Mouse (Mus musculus) midbrain, postnatal 0 days (tissue): ENCODE results near the gene Gpc6. TPM values are rescaled to one million over a fixed set of nuclear protein-coding genes. Genes with fewer than 3 reads are reported as not detected.
A peak's percentile ranks its signal among the peaks of the same experiment; 100 is the strongest.

Experiments
- ATAC-seq: fragments of 200-750 bp; cut with Nextera tagmentation; 2 replicates; pipeline ENCODE4 v1.8.0; 2017; ENCODE audit warnings: moderate number of reproducible peaks, mild to moderate bottlenecking, moderate TSS enrichment, moderate library complexity; ENCODE audit not compliant: low FRiP score
- DNase-seq: peaks from one replicate; pipeline ENCODE4 v3.0.0-alpha.2; 2015; ENCODE audit warnings: low spot score
- H3K27ac ChIP-seq: fragments of 300-500 bp; sonication (generic); 2 replicates; pipeline ENCODE4 v1.5.1; 2014; ENCODE audit warnings: low read depth, mild to moderate bottlenecking, low read length, mixed read lengths
- H3K27me3 ChIP-seq: fragments of 300-500 bp; sonication (generic); 2 replicates; pipeline ENCODE4 v1.6.1; 2014; ENCODE audit warnings: low read length, control low read depth, mixed read lengths; ENCODE audit not compliant: insufficient read depth
- H3K36me3 ChIP-seq: fragments of 300-500 bp; sonication (generic); 2 replicates; pipeline ENCODE4 v1.6.1; 2014; ENCODE audit warnings: low read length, control low read depth, mixed read lengths; ENCODE audit not compliant: insufficient read depth
- H3K4me1 ChIP-seq: fragments of 300-500 bp; sonication (generic); 2 replicates; pipeline ENCODE4 v1.6.1; 2014; ENCODE audit warnings: mild to moderate bottlenecking, control low read depth, antibody characterized with exemption, low read length, mixed read lengths; ENCODE audit not compliant: insufficient read depth
- H3K4me2 ChIP-seq: fragments of 300-500 bp; sonication (generic); 2 replicates; pipeline ENCODE4 v1.6.1; 2014; ENCODE audit warnings: low read depth, mild to moderate bottlenecking, low read length, mixed read lengths; ENCODE audit not compliant: poor library complexity, severe bottlenecking
- H3K4me3 ChIP-seq: fragments of 300-500 bp; sonication (generic); 2 replicates; pipeline ENCODE4 v1.5.1; 2014; ENCODE audit warnings: low read depth, mild to moderate bottlenecking, low read length, moderate library complexity
- H3K9ac ChIP-seq: fragments of 300-500 bp; sonication (generic); replicated peaks from 2 replicates; pipeline ENCODE4 v1.6.1; 2014; ENCODE audit warnings: mild to moderate bottlenecking, low read length, moderate library complexity, mixed read lengths; ENCODE audit not compliant: poor library complexity, severe bottlenecking
- H3K9me3 ChIP-seq: fragments of 300-500 bp; sonication (generic); 2 replicates; pipeline ENCODE4 v1.6.1; 2016; ENCODE audit warnings: low read length, control low read depth
- CTCF ChIP-seq: IDR thresholded peaks from 2 replicates; pipeline ENCODE4 v1.5.1; 2016; ENCODE audit warnings: antibody characterized with exemption, mild to moderate bottlenecking
- WGBS: fragments of 180-500 bp; shearing (Covaris S2); extraction: QIAGEN DNeasy Blood & Tissue Kit; methylation state at CpG from one replicate; pipeline ENCODE4 v1.1.7; 2014; 5-methylcytosine and 5-hydroxymethylcytosine counted together
- polyA plus RNA-seq: library from polyadenylated mRNA; unstranded; fragments of >200 nt; fragmentation: Nextera tagmentation; extraction: Ambion mirVana; gene quantifications from 2 replicates; pipeline ENCODE4 v1.2.1, GENCODE M21; 2015
- total RNA-seq: library from RNA; depleted of rRNA; stranded (reverse); fragments of >200 nt; gene quantifications from 2 replicates; pipeline ENCODE4 v1.2.3, GENCODE M21; 2014

Gpc6 gene
- total and polyA plus RNA-seq, 2 experiments from 2014 or later, result 19.3 to 20.3 TPM

DNA sequence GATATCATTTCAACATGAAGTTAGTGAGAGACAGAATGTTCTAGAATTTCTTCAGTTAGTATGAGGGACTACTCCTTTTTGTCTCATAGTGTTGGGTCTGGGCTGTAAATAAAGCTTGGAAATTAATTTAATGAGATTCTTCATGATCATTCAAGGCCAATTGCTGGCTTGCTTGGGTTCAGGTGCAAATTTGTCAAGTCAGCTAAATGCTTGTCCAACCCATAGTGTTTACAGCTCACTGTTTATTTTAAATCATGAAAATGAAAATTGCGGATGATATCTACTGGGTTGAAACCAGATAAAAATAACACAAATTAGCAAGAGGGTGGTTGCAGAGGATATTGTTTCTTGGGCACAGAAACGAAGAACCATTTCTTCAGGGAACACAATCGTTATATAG lies 49.6 kb downstream of the Gpc6 start:
- Histone ChIP-seq H3K4me3 (no peak overlapping the region), H3K9me3 (no peaks in the 10 kb centered on the region), H3K4me1 (no peaks in the 10 kb centered on the region), H3K4me2 (no peak overlapping the region), H3K9ac (no peak overlapping the region), H3K27me3 (no peaks in the 10 kb centered on the region), H3K27ac (no peak overlapping the region), H3K36me3 (no peaks in the 10 kb centered on the region)
- WGBS, result 85% methylated on average over 3 of the region's 3 CpGs
- TF ChIP-seq CTCF, result no peak
- DNase-seq, result no peak
- no peak for ATAC-seq

GRCm38 (mm10) chr14:116975224-116975623 lies 50.1 kb downstream of the Gpc6 start:
- H3K36me3 ChIP-seq, result no peaks in the 10 kb centered on the region
- WGBS, result 76% methylated on average over 4 of the region's 4 CpGs
- DNase-seq (no peak), ATAC-seq (no peak)
- H3K27ac ChIP-seq, result no peak overlapping the region
- H3K4me2 ChIP-seq, result no peak overlapping the region
- H3K4me1 ChIP-seq, result no peaks in the 10 kb centered on the region
- TF ChIP-seq CTCF, result no peak
- H3K9ac ChIP-seq, result no peak overlapping the region
- H3K4me3 ChIP-seq, result no peak overlapping the region
- H3K9me3 ChIP-seq, result no peaks in the 10 kb centered on the region
- H3K27me3 ChIP-seq, result no peaks in the 10 kb centered on the region

- H3K4me1 ChIP-seq, result no peaks in the 10 kb centered on the region
- 86% methylated on average over 2 of the region's 2 CpGs for WGBS
- no peak overlapping the region for H3K4me3 ChIP-seq
- no peak overlapping the region for H3K9ac ChIP-seq
- H3K36me3 ChIP-seq, result no peaks in the 10 kb centered on the region
- H3K9me3 ChIP-seq, result no peaks in the 10 kb centered on the region
- no peak overlapping the region for H3K27ac ChIP-seq
- no peak for TF ChIP-seq CTCF
- no peak overlapping the region for H3K4me2 ChIP-seq
- no peaks in the 10 kb centered on the region for H3K27me3 ChIP-seq
- ATAC-seq, result no peak
- no peak for DNase-seq
These were observed 52.1 kb downstream of the Gpc6 start for GRCm38 (mm10) chr14:116977259-116977658.

DNA sequence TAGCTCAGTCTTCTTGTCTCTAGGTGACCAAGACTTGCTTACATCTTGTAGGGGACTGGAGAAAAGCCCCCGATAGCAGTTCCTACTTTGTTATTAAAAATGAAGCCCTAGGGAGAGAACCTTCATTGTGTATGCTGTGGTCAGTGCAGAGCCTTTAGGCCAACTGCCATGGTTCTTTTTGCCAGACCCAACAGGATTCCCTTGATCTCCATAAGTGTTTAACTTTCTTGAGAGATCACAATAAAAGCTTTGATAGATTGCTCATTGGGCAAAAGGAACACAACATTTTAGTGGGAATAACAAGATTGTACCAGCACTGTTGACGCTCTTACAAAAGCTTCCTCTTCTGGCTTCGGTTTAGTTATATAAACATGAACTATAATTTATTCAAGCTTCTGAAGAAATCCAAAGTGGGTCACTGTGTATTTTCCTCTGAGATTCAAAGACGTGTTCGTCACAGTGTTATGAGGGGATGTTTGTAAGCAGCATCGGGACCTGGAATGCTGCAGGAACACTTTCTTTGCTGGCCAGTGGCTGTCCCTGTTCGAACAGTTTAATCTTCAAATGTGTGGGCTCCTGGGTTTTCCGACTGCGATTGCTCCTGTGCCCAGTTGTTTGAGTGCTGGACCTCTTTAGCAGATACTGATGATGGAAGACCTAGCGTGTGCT lies 54.7 kb downstream of the Gpc6 start:
- H3K36me3 ChIP-seq, result no peaks in the 10 kb centered on the region
- ATAC-seq (no peak), DNase-seq (peak; percentile 40)
- H3K4me2 ChIP-seq, result no peak overlapping the region
- no peak overlapping the region for H3K27ac ChIP-seq
- H3K4me3 ChIP-seq, result no peak overlapping the region
- no peaks in the 10 kb centered on the region for H3K27me3 ChIP-seq
- TF ChIP-seq CTCF, result no peak
- no peak overlapping the region for H3K9ac ChIP-seq
- no peaks in the 10 kb centered on the region for H3K9me3 ChIP-seq
- H3K4me1 ChIP-seq, result no peaks in the 10 kb centered on the region
- WGBS, result 76% methylated on average over 10 of the region's 10 CpGs

- no peak for ATAC-seq
- no peak for TF ChIP-seq CTCF
- H3K9ac ChIP-seq, result no peak overlapping the region
- H3K27me3 ChIP-seq, result no peaks in the 10 kb centered on the region
- no peak overlapping the region for H3K4me3 ChIP-seq
- no peaks in the 10 kb centered on the region for H3K36me3 ChIP-seq
- no peaks in the 10 kb centered on the region for H3K4me1 ChIP-seq
- no peak overlapping the region for H3K4me2 ChIP-seq
- DNase-seq, result no peak
- H3K27ac ChIP-seq, result no peak overlapping the region
- no peaks in the 10 kb centered on the region for H3K9me3 ChIP-seq
- WGBS, result 85% methylated on average over 4 of the region's 4 CpGs
These were observed 56.6 kb downstream of the Gpc6 start for GRCm38 (mm10) chr14:116981711-116982110.

DNA sequence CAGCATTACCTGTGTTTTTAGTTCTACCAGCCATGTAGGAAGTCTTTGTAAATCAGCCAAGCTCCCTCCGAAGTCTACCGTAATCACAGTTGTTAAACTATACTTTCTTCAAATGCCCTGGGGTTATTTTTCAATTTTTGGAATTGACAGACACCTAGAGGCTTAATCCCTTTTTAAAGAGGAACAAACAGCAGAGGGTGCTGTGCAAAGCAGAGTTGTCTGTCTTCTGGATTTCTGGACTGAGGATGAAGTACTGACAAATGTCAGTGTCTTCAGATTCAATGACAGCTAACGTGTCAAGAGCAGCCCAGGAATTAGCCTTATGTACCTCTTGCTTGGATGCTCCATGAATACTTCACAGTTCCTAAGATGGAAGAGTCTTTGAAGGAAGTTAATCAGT lies 62.2 kb downstream of the Gpc6 start:
- Histone ChIP-seq H3K27ac (no peak overlapping the region), H3K9me3 (no peaks in the 10 kb centered on the region), H3K4me3 (no peak overlapping the region), H3K9ac (no peak overlapping the region), H3K4me1 (no peaks in the 10 kb centered on the region), H3K27me3 (no peaks in the 10 kb centered on the region), H3K36me3 (no peaks in the 10 kb centered on the region; the same call in 1 of the 2 replicates), H3K4me2 (no peak overlapping the region)
- DNase-seq (no peak), ATAC-seq (no peak)
- TF ChIP-seq CTCF, result peak; percentile 44
- 69% methylated on average over 3 of the region's 3 CpGs for WGBS
